Mouse (Mus musculus): Measurements from ENCODE around the gene Carmil2. TPM values are rescaled to one million over a fixed set of nuclear protein-coding genes. Genes with fewer than 3 reads are reported as not detected.

The Carmil2 gene
- polyA plus RNA-seq, 1 experiment from 2014 or later, result 0.58 TPM

GRCm38 (mm10) chr8:105702731-105703415 lies 16.8 kb downstream of the Carmil2 start:
- peaks cover 7% of the 10 kb centered on the region; the same call in 1 of the 2 replicates for H3K4me1 ChIP-seq (replicated peaks; ENCODE audit: control insufficient read depth, insufficient read depth)
- H3K27me3 ChIP-seq (ENCODE audit: control insufficient read depth, insufficient read depth, low read length), result no peaks in the 10 kb centered on the region
- H3K4me2 ChIP-seq (replicated peaks; ENCODE audit: low read depth), result no peak overlapping the region
- no peak overlapping the region for H3K27ac ChIP-seq (replicated peaks)
- ATAC-seq (ENCODE audit: low FRiP score, low TSS enrichment) (no peak), DNase-seq (ENCODE audit: low spot score) (no peak)
- H3K9me3 ChIP-seq (ENCODE audit: control insufficient read depth, low read length), result no peaks in the 10 kb centered on the region
- 91% methylated on average over 24 of the region's 24 CpGs for WGBS
- peaks cover 12% of the 10 kb centered on the region for H3K36me3 ChIP-seq (ENCODE audit: control insufficient read depth, insufficient read depth, low read length)
- no peak overlapping the region for H3K9ac ChIP-seq (ENCODE audit: low read length)
- no peak for TF ChIP-seq CTCF (IDR thresholded peaks at IDR 0.05; ENCODE audit: low read depth)
- TF ChIP-seq EP300 (optimal IDR thresholded peaks at IDR 0.05), result no peak
- no peak overlapping the region for H3K4me3 ChIP-seq (ENCODE audit: low read depth, low read length)

GRCm38 (mm10) chr8:105704146-105704812 lies 18.2 kb downstream of the Carmil2 start:
- peaks cover 7% of the 10 kb centered on the region; the same call in 1 of the 2 replicates for H3K4me1 ChIP-seq (replicated peaks; ENCODE audit: control insufficient read depth, insufficient read depth)
- peaks cover 8% of the 10 kb centered on the region for H3K36me3 ChIP-seq (ENCODE audit: control insufficient read depth, insufficient read depth, low read length)
- H3K4me2 ChIP-seq (replicated peaks; ENCODE audit: low read depth), result no peak overlapping the region
- no peak overlapping the region for H3K4me3 ChIP-seq (ENCODE audit: low read depth, low read length)
- no peak overlapping the region for H3K9ac ChIP-seq (ENCODE audit: low read length)
- WGBS, result 92% methylated on average over 34 of the region's 34 CpGs
- no peaks in the 10 kb centered on the region for H3K9me3 ChIP-seq (ENCODE audit: control insufficient read depth, low read length)
- no peak for ATAC-seq (ENCODE audit: low FRiP score, low TSS enrichment)
- H3K27ac ChIP-seq (replicated peaks), result no peak overlapping the region
- no peak for TF ChIP-seq EP300 (optimal IDR thresholded peaks at IDR 0.05)
- no peak for TF ChIP-seq CTCF (IDR thresholded peaks at IDR 0.05; ENCODE audit: low read depth)
- no peak for DNase-seq (ENCODE audit: low spot score)
- no peaks in the 10 kb centered on the region for H3K27me3 ChIP-seq (ENCODE audit: control insufficient read depth, insufficient read depth, low read length)

- ATAC-seq (ENCODE audit: low FRiP score, low TSS enrichment), result no peak
- Histone ChIP-seq H3K4me1 (replicated peaks; ENCODE audit: control insufficient read depth, insufficient read depth) (peaks cover 7% of the 10 kb centered on the region; the same call in 1 of the 2 replicates), H3K36me3 (ENCODE audit: control insufficient read depth, insufficient read depth, low read length) (peaks cover 8% of the 10 kb centered on the region), H3K9ac (ENCODE audit: low read length) (no peak overlapping the region), H3K4me3 (ENCODE audit: low read depth, low read length) (no peak overlapping the region), H3K4me2 (replicated peaks; ENCODE audit: low read depth) (no peak overlapping the region), H3K27me3 (ENCODE audit: control insufficient read depth, insufficient read depth, low read length) (no peaks in the 10 kb centered on the region), H3K27ac (replicated peaks) (no peak overlapping the region), H3K9me3 (ENCODE audit: control insufficient read depth, low read length) (no peaks in the 10 kb centered on the region)
- TF ChIP-seq CTCF (IDR thresholded peaks at IDR 0.05; ENCODE audit: low read depth) (no peak), EP300 (optimal IDR thresholded peaks at IDR 0.05) (no peak)
- 88% methylated on average over 6 of the region's 6 CpGs for WGBS
- DNase-seq (ENCODE audit: low spot score), result no peak
Measured at GRCm38 (mm10) chr8:105704955-105705354, 18.9 kb downstream of the Carmil2 start.

- H3K4me1 ChIP-seq (replicated peaks; ENCODE audit: control insufficient read depth, insufficient read depth), result peaks cover 3% of the 10 kb centered on the region; the same call in 1 of the 2 replicates
- H3K4me3 ChIP-seq (ENCODE audit: low read depth, low read length), result no peak overlapping the region
- H3K9ac ChIP-seq (ENCODE audit: low read length), result no peak overlapping the region
- no peak for ATAC-seq (ENCODE audit: low FRiP score, low TSS enrichment)
- no peaks in the 10 kb centered on the region for H3K27me3 ChIP-seq (ENCODE audit: control insufficient read depth, insufficient read depth, low read length)
- no peak for DNase-seq (ENCODE audit: low spot score)
- no peaks in the 10 kb centered on the region for H3K9me3 ChIP-seq (ENCODE audit: control insufficient read depth, low read length)
- no peak overlapping the region for H3K4me2 ChIP-seq (replicated peaks; ENCODE audit: low read depth)
- WGBS, result 81% methylated on average over 12 of the region's 12 CpGs
- TF ChIP-seq CTCF (IDR thresholded peaks at IDR 0.05; ENCODE audit: low read depth) (no peak), EP300 (optimal IDR thresholded peaks at IDR 0.05) (no peak)
- no peak overlapping the region for H3K27ac ChIP-seq (replicated peaks)
- peaks cover 8% of the 10 kb centered on the region for H3K36me3 ChIP-seq (ENCODE audit: control insufficient read depth, insufficient read depth, low read length)
Measured at GRCm38 (mm10) chr8:105706426-105706825, 20.4 kb downstream of the Carmil2 start.

- peak; percentile 84 for DNase-seq (ENCODE audit: low spot score)
- H3K27ac ChIP-seq (replicated peaks), result no peak within 1 kb of the TSS
- WGBS, result 1% methylated on average over 54 of the region's 55 CpGs
Measured at GRCm38 (mm10) chr8:105707498-105708403, 21.7 kb downstream of the Carmil2 start, which contains the start of the genes 4933405L10Rik and Enkd1. Gene 4933405L10Rik, plus strand, starts transcription at chr8:105707655. Gene Enkd1, minus strand, starts transcription at chr8:105708210.

More at GRCm38 (mm10) chr8:105707498-105708403, 21.7 kb downstream of the Carmil2 start, which contains the start of the genes 4933405L10Rik and Enkd1:
- no peaks in the 10 kb centered on the region for H3K9me3 ChIP-seq (ENCODE audit: control insufficient read depth, low read length)
- peak within 1 kb of the TSS; percentile 76 for H3K4me3 ChIP-seq (ENCODE audit: low read depth, low read length)
- peak; percentile 73 for ATAC-seq (ENCODE audit: low FRiP score, low TSS enrichment)
- H3K9ac ChIP-seq (ENCODE audit: low read length), result peak within 1 kb of the TSS; percentile 63
- no peaks in the 10 kb centered on the region for H3K27me3 ChIP-seq (ENCODE audit: control insufficient read depth, insufficient read depth, low read length)
- peaks cover 8% of the 10 kb centered on the region for H3K36me3 ChIP-seq (ENCODE audit: control insufficient read depth, insufficient read depth, low read length)
- H3K4me2 ChIP-seq (replicated peaks; ENCODE audit: low read depth), result peak within 1 kb of the TSS; percentile 97
- TF ChIP-seq CTCF (IDR thresholded peaks at IDR 0.05; ENCODE audit: low read depth) (no peak), EP300 (optimal IDR thresholded peaks at IDR 0.05) (no peak)
- H3K4me1 ChIP-seq (replicated peaks; ENCODE audit: control insufficient read depth, insufficient read depth), result no peaks in the 10 kb centered on the region
